Mouse (Mus musculus): ENCODE measurements around the gene Olfr1505.

The Olfr1505 gene

GRCm38 (mm10) chr19:13913230-13913629 is at the start of gene Olfr1505:
Olfr1505 (plus strand) TSS chr19:13913530.
- no peak for DNase-seq (ENCODE audit: low read depth, low spot score)

DNA sequence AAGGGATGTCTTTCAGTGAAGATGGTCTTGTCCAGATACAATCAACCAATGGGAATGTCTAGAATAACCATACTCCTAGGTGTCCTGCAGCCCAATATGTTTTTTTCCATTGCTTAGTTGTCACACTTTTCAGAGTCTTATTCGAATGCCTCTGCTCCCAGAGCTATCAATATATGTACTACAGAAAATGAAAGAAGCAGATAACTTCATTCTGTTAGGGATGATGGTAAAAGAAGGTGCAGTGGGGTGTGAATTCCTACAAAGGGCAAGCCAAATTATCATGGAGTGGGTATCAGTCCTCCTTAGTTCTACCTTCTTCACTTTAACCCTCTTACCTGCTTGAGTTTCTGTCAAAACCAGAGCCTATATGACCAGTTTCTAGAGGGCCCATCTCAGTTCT is 15.5 kb upstream of the Olfr1505 start, which contains the start of gene Olfr1504:
Gene Olfr1504 (minus strand): TSS at position 101 of the 400 bp plus-strand sequence.
- DNase-seq (ENCODE audit: low read depth, low spot score): no peak
